Mouse (Mus musculus) neural tube, embryonic 11.5 days (tissue): ENCODE data around the gene Odaph. TPM values are rescaled to one million over a fixed set of nuclear protein-coding genes. Genes with fewer than 3 reads are reported as not detected.
"Not testable (repeated sequence)": the region's sequence is repeated elsewhere in the genome, so short reads cannot be mapped to it uniquely, and the experiment has no call there.

Source experiments
- ATAC-seq: fragments of 200-750 bp; cut with Nextera tagmentation; 2 replicates; pipeline ENCODE4 v1.8.0; 2017; ENCODE audit warnings: moderate number of reproducible peaks, mild to moderate bottlenecking, moderate TSS enrichment, moderate library complexity; ENCODE audit not compliant: insufficient read depth, low FRiP score, low TSS enrichment
- DNase-seq: peaks from one replicate; pipeline ENCODE4 v3.0.0-alpha.2; 2015; ENCODE audit warnings: low spot score
- H3K27ac ChIP-seq: fragments of 300-500 bp; sonication (generic); 2 replicates; pipeline ENCODE4 v1.5.1; 2014; ENCODE audit warnings: low read depth, mild to moderate bottlenecking, low read length
- H3K27me3 ChIP-seq: fragments of 300-500 bp; sonication (generic); 2 replicates; pipeline ENCODE4 v1.6.1; 2014; ENCODE audit warnings: mild to moderate bottlenecking, low read length, mixed read lengths; ENCODE audit not compliant: control insufficient read depth, insufficient read depth
- H3K36me3 ChIP-seq: fragments of 300-500 bp; sonication (generic); 2 replicates; pipeline ENCODE4 v1.6.1; 2014; ENCODE audit warnings: mild to moderate bottlenecking, low read length, moderate library complexity, mixed read lengths; ENCODE audit not compliant: control insufficient read depth, insufficient read depth
- H3K4me1 ChIP-seq: fragments of 300-500 bp; sonication (generic); 2 replicates; pipeline ENCODE4 v1.6.1; 2014; ENCODE audit warnings: low read length, mixed read lengths; ENCODE audit not compliant: control insufficient read depth, insufficient read depth
- H3K4me2 ChIP-seq: fragments of 300-500 bp; sonication (generic); 2 replicates; pipeline ENCODE4 v1.6.1; 2014; ENCODE audit warnings: low read depth, mild to moderate bottlenecking, moderate library complexity
- H3K4me3 ChIP-seq: fragments of 300-500 bp; sonication (generic); 2 replicates; pipeline ENCODE4 v1.5.1; 2014; ENCODE audit warnings: low read depth, low read length
- H3K9ac ChIP-seq: fragments of 300-500 bp; sonication (generic); 2 replicates; pipeline ENCODE4 v1.6.1; 2014; ENCODE audit warnings: mild to moderate bottlenecking, low read length
- H3K9me3 ChIP-seq: fragments of 300-500 bp; sonication (generic); 2 replicates; pipeline ENCODE4 v1.6.1; 2016; ENCODE audit warnings: low read length; ENCODE audit not compliant: control insufficient read depth
- WGBS: fragments of 180-500 bp; shearing (Covaris S2); extraction: QIAGEN DNeasy Blood & Tissue Kit; methylation state at CpG from one replicate; pipeline ENCODE4 v1.1.7; 2014; 5-methylcytosine and 5-hydroxymethylcytosine counted together
- polyA plus RNA-seq: library from polyadenylated mRNA; unstranded; fragments of >200 nt; fragmentation: Nextera tagmentation; extraction: Ambion mirVana; gene quantifications from 2 replicates; pipeline ENCODE4 v1.2.1, GENCODE M21; 2014

Odaph gene
- not detected in 2 replicates for polyA plus RNA-seq

GRCm38 (mm10) chr5:91987236-91987635 lies at the start of gene Odaph:
Gene Odaph, plus strand, starts transcription at chr5:91987475.
- H3K4me3 ChIP-seq: no peak within 1 kb of the TSS
- H3K27me3 ChIP-seq: no peaks in the 10 kb centered on the region
- H3K4me1 ChIP-seq: no peaks in the 10 kb centered on the region
- 65% methylated on average over 4 of the region's 4 CpGs for WGBS
- DNase-seq (no peak), ATAC-seq (no peak)
- H3K9me3 ChIP-seq: no peaks in the 10 kb centered on the region
- H3K9ac ChIP-seq: no peak within 1 kb of the TSS
- no peaks in the 10 kb centered on the region for H3K36me3 ChIP-seq
- no peak within 1 kb of the TSS for H3K27ac ChIP-seq
- H3K4me2 ChIP-seq: no peak within 1 kb of the TSS

GRCm38 (mm10) chr5:91945609-91946008 lies 41.7 kb upstream of the Odaph start:
- H3K9ac ChIP-seq, H3K9me3 ChIP-seq, H3K4me2 ChIP-seq, H3K27me3 ChIP-seq, H3K36me3 ChIP-seq, DNase-seq, H3K4me3 ChIP-seq, H3K27ac ChIP-seq, H3K4me1 ChIP-seq, ATAC-seq: not testable (repeated sequence)
- WGBS: 58% methylated on average over 1 of the region's 1 CpGs

GRCm38 (mm10) chr5:91947008-91947407 lies 40.3 kb upstream of the Odaph start:
- 96% methylated on average over 4 of the region's 4 CpGs for WGBS
- no peak for DNase-seq
- Histone ChIP-seq H3K4me3 (no peak overlapping the region), H3K9ac (no peak overlapping the region), H3K27ac (no peak overlapping the region), H3K9me3 (no peaks in the 10 kb centered on the region), H3K27me3 (no peaks in the 10 kb centered on the region), H3K4me1 (no peaks in the 10 kb centered on the region), H3K4me2 (no peak overlapping the region), H3K36me3 (peaks cover 7% of the 10 kb centered on the region)
- ATAC-seq: no peak

- WGBS: 92% methylated on average over 7 of the region's 7 CpGs
- no peak overlapping the region for H3K27ac ChIP-seq
- H3K4me3 ChIP-seq: no peak overlapping the region
- H3K4me1 ChIP-seq: no peaks in the 10 kb centered on the region
- DNase-seq (no peak), ATAC-seq (no peak)
- peaks cover 9% of the 10 kb centered on the region for H3K36me3 ChIP-seq
- no peak overlapping the region for H3K4me2 ChIP-seq
- H3K27me3 ChIP-seq: no peaks in the 10 kb centered on the region
- H3K9ac ChIP-seq: no peak overlapping the region
- no peaks in the 10 kb centered on the region for H3K9me3 ChIP-seq
These were observed 37.8 kb upstream of the Odaph start for GRCm38 (mm10) chr5:91949441-91949840.

- no peaks in the 10 kb centered on the region for H3K9me3 ChIP-seq
- ATAC-seq: no peak
- DNase-seq: no peak
- no peak overlapping the region for H3K9ac ChIP-seq
- H3K4me3 ChIP-seq: no peak overlapping the region
- H3K27me3 ChIP-seq: no peaks in the 10 kb centered on the region
- no peak overlapping the region for H3K4me2 ChIP-seq
- no peak overlapping the region for H3K27ac ChIP-seq
- H3K4me1 ChIP-seq: no peaks in the 10 kb centered on the region
- peaks cover 9% of the 10 kb centered on the region for H3K36me3 ChIP-seq
These were observed 35.9 kb upstream of the Odaph start for GRCm38 (mm10) chr5:91951404-91951803.

- Histone ChIP-seq H3K4me3 (no peak overlapping the region), H3K4me1 (peaks cover 3% of the 10 kb centered on the region; the same call in 1 of the 2 replicates), H3K36me3 (peaks cover 5% of the 10 kb centered on the region), H3K9ac (no peak overlapping the region), H3K27ac (no peak overlapping the region), H3K4me2 (no peak overlapping the region), H3K9me3 (no peaks in the 10 kb centered on the region), H3K27me3 (no peaks in the 10 kb centered on the region)
- DNase-seq (no peak), ATAC-seq (no peak)
- 94% methylated on average over 3 of the region's 3 CpGs for WGBS
These were observed 30.1 kb upstream of the Odaph start for GRCm38 (mm10) chr5:91956991-91957760.

- no peak overlapping the region for H3K9ac ChIP-seq
- peaks cover 3% of the 10 kb centered on the region for H3K36me3 ChIP-seq
- peaks cover 3% of the 10 kb centered on the region; the same call in 1 of the 2 replicates for H3K4me1 ChIP-seq
- no peak overlapping the region for H3K4me2 ChIP-seq
- 96% methylated on average over 1 of the region's 1 CpGs for WGBS
- no peaks in the 10 kb centered on the region for H3K9me3 ChIP-seq
- H3K4me3 ChIP-seq: no peak overlapping the region
- H3K27ac ChIP-seq: no peak overlapping the region
- DNase-seq (no peak), ATAC-seq (no peak)
- no peaks in the 10 kb centered on the region for H3K27me3 ChIP-seq
These were observed 28.2 kb upstream of the Odaph start for GRCm38 (mm10) chr5:91959096-91959495.

- Histone ChIP-seq H3K27ac (no peak overlapping the region), H3K9ac (no peak overlapping the region), H3K4me1 (peaks cover 3% of the 10 kb centered on the region; the same call in 1 of the 2 replicates), H3K27me3 (no peaks in the 10 kb centered on the region), H3K4me2 (no peak overlapping the region), H3K36me3 (peaks cover 3% of the 10 kb centered on the region), H3K9me3 (no peaks in the 10 kb centered on the region), H3K4me3 (no peak overlapping the region)
- ATAC-seq (no peak), DNase-seq (no peak)
- 94% methylated on average over 1 of the region's 1 CpGs for WGBS
These were observed 27.3 kb upstream of the Odaph start for GRCm38 (mm10) chr5:91959986-91960385.

GRCm38 (mm10) chr5:91960606-91961254 lies 26.5 kb upstream of the Odaph start:
- H3K27ac ChIP-seq: no peak overlapping the region
- H3K4me3 ChIP-seq: no peak overlapping the region
- H3K36me3 ChIP-seq: peaks cover 3% of the 10 kb centered on the region
- no peaks in the 10 kb centered on the region for H3K9me3 ChIP-seq
- ATAC-seq (no peak), DNase-seq (no peak)
- WGBS: 84% methylated on average over 3 of the region's 3 CpGs
- H3K9ac ChIP-seq: no peak overlapping the region
- peaks cover 3% of the 10 kb centered on the region; the same call in 1 of the 2 replicates for H3K4me1 ChIP-seq
- H3K4me2 ChIP-seq: no peak overlapping the region
- no peaks in the 10 kb centered on the region for H3K27me3 ChIP-seq
